Mouse (Mus musculus): ENCODE results near the gene Cbx5.
"Not testable (repeated sequence)": the region's sequence is repeated elsewhere in the genome, so short reads cannot be mapped to it uniquely, and the experiment has no call there.

The Cbx5 gene

DNA sequence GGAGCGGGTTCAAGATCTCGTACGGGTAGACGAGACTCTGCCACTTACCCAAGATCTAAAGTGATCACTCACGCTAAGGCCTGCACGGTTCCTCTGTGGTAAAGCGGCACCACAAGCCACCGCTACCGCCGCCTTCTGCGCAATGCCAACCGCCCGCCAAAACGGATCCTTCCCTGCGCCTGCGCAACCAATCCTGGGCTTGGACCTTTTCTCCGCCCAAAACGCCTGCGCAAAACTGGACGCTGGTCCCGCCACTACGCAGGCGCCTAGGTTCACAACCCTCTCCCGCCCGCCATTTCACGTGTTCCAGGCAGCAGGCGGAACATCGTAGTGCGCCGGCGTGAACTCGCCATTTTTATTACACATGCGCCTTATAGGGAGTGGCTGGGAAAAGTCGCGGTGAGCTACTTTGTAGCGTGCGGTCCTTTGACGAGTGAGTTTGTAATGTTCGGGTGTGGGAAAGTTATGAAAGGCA, at the start of gene Cbx5:
Cbx5 (minus strand) TSS at position 132 of the 475 bp plus-strand sequence.
- peak; percentile 99 for DNase-seq

DNA sequence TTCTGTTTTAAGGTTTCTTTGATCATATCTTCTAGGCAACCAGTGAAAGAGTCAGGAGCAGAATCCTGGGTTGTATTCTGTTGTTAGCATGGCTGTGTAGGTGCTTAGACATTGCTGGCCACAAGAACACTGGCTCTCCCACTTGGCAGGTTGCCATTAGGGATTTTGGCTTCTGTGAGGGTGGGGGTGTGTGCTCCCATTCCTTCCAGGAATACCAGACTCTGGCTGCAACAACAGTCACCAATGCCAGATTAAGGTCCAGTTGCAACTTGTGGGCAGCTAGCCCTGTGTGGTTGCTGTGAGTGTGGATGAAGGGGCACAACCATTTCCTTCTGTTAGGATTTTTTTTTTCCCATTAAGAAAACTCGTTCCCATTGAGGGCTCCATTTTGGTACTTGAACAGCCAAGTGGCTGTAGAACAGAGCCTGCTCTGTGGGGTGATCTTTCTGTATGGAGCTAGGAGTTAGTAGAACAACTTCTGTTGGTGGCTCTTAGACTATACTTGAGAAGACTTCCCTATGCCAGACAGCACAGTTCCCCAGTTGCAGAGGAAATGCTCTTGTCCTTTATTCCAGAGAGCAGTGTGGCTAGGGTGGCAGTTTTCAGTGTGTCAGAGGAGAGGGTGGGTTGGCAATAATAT, 46.3 kb upstream of the Cbx5 start:
- peak; percentile 53 for DNase-seq

DNA sequence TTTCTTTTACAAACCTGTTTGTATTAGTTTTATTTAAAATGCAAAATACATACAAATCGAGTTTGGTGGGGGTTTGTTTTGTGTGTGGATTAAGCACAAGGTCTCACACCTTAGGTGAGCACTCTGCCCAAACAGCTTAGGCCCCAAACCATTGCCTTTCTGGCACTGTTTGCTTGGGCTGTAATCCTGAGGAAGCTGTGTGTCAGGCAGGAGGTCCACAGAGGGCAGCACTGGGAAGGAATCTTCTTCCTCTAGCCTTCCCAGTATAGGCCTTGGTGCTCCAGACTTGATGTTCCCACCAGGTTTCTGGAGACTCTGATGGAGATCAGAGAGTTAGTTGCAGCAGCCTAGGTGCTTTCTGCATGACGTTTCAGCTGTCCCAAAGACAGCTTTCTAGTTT, 45.0 kb upstream of the Cbx5 start:
- DNase-seq, result no peak

DNA sequence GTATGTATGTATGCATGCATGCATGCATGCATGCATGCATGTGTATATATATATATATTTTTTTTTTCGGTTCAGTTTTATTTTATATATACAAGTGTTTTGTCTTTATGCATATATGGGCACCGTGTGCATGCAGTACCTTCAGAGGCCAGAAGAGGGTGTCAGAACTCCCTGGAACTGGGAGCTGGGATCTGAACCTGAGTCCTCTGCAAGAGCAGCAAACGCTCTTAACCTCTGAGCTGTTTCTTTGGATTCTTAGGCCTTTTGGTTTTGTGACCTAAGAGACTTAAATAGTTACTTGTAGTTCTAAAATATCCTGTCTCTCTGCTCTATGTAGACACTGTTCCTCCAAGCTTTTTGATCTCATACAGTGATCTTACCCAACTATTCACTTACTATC, 44.5 kb upstream of the Cbx5 start:
- DNase-seq, result peak; percentile 46

DNA sequence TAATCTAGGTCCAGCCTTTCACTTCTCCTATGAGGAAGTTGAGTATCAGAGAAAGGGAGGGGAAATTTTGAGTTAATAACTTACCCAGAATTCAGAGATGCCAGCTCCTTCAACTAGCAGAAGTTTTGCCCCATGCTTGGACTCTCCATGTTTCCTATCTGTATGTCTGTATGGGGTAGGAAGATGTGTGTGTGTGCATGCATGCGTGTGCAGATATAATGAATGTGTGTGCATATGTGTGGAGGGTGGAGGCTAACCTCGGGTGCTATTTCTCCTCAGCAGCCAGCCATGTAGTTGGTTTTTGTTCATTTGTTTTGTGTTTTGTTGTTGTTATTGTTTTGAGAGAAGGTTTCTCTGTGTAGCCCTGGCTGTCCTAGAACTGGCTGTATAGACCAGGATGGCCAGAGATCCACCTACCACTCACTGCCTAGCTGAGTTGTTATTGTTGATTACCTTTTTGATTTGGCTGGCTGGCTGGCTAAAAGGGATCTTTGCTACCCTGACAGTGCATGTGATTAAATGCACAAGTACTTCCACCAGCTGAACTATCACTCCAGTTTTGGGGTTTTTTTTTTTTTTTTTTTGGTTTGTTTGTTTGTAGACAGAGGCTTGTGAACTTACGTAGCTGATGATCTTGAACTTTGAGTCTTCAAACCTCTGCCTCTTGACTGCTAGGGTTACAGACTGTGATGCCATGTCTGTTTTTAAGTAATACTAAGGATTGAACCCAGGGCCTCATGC, 42.0 kb upstream of the Cbx5 start:
- DNase-seq, result no peak

DNA sequence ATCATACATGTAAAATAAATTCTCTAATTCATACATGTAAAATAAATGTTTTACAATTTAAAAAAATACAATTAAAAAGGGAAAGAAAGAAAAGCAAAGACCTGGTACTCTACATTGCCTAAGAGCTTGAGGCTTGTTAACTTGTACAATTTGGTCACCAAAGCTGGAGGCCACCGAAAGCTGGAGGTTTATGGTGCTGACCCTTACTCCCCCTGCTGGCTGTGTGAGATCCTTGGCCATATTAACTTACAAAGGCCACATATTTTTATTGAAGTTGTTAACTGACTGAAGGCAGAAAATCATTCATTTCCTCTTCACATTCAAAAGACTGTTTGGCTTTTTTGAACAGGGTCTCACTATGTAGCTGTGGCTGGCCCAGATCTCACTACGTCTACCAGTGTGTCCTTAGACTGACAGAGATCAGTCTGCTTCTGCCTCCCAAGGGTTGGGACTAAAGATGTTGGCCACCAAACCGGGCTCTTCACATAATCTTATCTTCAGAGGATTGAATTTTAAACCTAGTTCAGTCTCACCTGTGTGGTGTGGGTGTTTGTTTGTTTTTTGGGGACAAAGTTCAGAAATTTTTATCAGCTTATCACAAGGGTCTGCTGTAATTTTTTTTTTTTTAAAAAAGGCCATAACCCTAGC, 41.3 kb upstream of the Cbx5 start:
- DNase-seq, result no peak

DNA sequence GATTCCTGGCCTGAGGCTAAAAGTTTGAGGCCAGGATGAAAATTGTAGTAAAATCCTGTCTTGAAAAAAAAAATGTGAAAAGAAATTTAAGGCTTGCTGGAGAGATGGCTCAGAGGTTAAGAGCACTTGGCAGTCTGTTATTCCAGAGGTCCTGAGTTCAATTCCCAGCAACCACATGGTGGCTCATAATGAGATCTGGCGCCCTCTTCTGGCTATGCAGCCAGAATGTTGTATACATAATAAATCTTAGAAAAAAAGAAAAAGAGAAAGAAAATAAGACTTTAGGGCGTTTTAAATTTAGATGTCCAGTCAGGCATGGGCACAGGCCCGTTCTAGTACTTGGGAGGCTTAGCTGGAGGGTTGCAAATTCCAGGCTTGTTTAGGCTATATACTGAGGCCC, 40.1 kb upstream of the Cbx5 start:
- no peak for DNase-seq

DNA sequence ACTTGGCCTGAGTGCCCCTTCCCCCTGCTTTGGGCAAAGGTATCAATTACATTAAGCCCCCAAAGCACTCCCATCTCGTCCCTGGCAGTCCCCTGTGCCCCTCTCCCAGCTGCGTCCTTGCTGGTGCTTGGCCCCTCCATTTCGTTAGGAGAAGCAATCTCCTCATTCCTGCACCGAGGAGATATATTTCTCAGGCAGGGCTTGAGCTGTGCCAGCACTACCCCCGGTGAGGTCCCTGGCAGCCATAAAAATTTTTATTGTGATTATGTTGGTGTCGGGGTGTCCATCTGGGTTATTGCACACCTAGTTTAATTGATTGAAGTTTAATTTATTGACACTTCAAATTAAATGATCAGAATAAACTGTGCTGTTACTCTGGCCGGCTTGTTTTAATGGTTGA, 38.3 kb upstream of the Cbx5 start:
- no peak for DNase-seq

DNA sequence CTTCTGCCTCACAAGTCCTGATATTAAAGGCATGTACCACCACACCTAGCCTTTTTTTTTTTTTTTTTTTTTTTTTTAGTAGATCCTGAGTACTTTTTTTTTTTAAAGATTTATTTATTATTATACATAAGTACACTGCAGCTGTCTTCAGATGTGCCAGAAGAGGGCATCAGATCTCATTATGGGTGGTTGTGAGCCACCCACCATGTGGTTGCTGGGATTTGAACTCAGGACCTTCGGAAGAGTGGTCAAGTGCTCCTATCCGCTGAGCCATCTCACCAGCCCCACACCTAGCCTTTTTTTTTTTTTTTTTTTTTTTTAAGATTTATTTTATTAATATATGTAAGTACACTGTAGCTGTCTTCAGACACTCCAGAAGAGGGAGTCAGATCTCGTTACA, 36.3 kb upstream of the Cbx5 start:
- DNase-seq, result not testable (repeated sequence)

DNA sequence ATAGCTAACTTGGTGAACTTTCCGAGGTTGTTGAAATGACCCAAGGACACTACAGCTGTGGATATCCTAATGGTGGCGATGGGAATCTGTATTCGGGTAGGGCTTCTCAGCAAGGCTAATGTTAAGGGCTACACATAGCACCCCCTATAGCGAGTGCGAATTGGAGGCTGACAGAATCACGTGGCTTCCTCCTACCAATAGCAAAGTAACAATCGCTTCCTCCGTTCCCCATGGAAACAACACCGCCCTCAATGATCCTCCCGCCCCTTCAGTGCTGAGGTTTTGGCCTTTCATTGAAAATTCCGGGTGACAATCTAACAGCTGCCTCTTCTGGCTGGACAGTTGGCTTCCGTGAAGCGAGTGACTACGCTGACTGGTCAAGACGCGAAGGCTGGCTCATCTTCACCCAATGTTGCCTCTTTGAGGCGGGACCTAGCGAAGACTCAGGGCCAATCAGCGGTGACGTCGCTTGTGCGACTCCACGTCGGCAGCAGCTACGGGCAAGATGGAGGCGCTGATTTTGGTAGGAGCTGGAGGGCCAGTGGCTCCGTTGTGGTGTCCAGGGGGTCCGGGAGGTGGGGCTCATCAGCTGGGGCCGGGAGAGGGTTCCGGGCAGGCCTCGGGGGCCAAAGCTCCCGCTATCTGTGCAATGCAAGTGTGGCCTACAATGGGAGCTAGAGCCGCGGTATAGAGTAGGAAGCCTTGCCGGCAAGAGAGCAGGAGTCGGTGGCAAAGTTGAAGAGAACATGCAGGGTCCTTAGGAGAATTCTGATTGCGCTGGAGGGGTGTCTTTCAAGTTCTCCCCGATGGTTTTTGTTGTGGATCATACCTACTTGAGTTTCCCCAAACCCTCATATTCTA, 33.0 kb upstream of the Cbx5 start, which contains the start of gene Copz1:
Copz1 (plus strand) TSS at position 296 of the 861 bp plus-strand sequence.
- peak; percentile 99 for DNase-seq

DNA sequence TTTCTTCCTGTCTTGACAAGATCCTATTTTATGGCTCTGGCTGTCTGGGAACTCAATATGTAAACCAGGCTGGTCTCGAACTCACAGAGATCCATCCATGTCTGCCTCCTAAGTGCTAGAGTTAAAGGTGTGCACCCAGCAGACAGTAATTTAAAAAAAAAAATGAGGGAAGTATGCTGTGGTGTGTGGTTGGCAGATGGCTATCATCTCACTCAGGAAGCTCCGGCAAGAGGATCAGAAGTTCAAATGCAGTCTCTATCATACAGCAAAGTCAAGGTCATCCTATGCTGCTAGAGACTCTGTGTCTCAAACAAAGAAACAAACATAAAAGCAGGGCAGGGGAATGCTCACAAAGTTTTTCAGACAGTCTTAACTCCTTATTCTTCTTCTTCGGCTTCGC, 29.3 kb upstream of the Cbx5 start:
- no peak for DNase-seq

DNA sequence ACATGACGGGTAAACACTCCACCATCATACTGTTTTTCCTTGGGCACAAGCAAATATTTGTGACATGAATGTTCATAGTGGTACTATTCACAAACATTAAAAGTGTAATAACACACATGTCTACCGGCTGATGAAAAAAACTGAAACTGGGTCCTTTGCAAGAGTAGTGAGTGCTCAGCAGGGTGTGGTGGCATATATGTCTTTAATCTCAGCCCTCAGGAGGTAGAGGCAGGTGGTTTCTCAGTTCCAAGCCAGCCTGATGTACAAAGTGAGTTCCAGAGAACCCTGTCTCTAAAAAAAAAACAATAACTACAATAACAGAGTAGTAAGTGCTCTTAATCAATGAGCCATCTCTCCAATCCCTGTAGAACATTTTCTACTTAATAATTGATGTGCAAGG, 25.2 kb upstream of the Cbx5 start:
- no peak for DNase-seq

DNA sequence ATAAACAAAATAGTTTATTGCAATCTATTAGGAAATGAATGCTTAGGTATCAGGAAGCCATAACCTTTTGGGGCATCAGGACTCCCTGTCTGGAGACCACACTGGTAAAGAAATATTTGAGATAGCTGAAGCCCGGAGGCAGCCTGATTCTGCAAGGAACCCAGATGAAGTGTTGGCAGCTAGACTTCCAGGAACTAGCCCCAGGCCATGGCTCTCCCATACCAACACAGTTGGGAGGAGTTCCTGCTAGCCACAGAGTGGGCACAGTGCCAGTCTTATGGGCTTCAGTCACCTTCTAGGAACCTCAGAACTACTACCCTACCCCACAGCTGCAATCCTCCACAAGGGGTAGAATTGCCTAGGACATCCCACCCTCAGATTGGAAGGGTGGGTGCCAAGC, 20.4 kb upstream of the Cbx5 start:
- no peak for DNase-seq

DNA sequence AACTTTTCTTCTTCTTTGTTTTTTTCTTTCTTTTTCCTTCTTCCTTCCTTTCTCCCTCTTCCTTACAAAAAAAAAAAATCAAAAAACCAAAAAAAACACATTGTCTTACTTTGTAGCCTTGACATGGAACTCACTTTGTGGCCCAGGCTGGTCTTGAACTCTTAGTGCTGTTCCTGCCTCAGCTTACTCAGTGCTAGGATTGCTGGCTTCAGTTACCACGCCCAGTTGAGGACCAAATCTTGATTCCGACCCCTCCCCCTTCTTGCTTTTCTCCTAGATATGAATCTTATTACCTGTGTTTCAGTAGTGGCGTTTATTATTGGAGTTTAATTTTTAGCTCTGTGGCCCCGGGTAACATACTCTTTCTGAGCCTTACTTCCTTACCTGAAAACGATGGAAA, 19.5 kb upstream of the Cbx5 start:
- DNase-seq, result no peak

DNA sequence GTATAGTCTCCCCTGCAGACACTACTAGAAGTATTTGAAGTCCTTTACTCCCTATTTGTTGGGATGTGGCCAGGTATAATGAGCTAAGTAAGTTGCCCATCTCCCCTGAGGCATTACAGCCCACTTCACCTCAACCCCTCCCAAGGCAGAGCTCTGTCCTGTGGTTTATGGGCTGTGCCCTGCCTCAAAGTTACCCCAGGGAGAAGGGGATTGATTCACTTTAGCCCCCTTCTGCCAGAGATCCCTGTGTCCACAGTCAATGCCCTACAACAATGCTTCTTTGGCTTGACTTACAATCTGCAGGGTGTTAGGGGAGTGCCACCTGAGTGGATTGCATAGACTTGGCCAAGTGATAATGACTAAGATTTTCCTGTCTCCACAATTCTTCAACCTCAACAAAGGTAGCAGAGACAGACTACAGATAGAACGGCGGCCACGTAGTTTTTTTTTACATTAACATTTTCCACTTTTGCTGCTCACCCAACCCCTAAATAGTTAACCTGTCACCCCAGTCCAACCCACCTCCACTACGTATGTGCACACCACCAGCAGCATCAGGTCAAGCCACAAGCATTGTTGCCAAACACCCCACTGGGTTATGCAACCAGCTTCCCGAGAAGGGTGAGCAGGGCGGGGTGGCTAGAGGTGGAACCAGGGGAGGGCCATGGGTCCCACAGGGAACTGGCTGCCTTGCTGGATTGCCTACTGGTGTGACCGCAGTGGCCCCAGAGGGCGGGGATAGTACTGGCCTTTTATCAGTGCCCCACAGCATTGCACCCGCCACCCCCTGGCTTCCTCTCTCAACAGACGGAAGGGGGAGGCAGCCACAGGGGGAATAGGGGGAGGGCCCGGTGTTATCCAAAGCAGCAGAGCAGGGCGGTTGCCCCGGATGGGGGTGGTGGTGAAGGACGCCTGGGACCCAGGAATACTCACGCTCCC, 18.4 kb upstream of the Cbx5 start, which contains the start of gene Nfe2:
Nfe2 (minus strand) TSS at position 614 of the 939 bp plus-strand sequence.
- DNase-seq, result no peak

DNA sequence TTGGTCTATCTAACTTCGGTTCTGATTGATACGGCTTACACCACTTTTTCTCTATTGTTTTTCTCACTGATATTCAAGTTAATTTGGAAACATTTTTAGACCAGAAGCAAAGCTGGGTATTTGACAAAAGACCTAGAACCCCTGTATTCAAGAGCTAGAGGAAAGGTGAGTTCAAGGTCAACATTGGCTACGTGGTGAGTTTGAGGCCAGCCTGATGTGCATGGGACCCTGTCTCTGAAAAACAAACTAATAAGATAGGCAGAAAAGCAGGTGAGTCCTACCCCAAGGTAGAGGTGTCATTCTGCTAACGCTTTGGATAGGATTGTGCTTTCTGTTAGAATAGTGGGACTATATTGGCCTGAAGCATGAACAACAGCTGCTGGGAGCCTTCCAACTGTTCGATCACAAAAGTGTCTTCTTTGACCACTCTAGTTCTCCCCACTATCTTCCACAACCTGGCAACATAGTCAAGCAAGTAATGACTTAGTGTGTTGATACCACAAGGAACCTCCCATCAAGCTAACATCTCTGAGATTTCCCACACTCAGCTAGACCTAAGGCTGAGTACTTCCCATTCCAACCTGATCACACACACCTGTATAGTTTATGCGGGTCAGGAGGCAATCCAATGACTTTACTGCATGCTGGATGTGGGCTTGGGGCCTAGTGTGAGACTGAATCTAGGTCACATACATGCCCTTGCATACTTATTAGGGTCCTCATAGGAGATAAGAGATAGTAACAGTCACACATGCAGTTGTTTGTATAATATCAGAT, 16.8 kb upstream of the Cbx5 start:
- no peak for DNase-seq

DNA sequence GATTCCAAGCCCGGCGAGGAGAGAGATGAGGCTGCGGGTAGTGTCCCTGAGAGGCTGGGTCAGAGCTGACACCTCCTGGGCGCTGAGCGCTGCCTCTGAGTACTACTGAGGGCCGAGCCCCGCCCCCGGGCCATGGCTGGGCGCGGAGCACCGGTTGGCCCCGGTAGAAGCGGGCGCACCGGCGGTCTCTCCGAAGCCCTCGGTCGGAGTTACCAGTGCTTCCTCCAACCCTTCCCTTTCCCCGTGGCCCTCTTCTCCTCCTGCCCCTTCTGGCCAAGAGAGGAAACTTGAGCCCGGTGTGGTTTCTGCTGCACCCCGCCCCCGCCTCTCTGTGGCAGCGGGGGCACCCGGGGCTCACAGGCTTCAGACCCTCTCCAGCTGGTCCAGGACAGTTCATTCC, 15.6 kb upstream of the Cbx5 start:
- DNase-seq, result no peak

DNA sequence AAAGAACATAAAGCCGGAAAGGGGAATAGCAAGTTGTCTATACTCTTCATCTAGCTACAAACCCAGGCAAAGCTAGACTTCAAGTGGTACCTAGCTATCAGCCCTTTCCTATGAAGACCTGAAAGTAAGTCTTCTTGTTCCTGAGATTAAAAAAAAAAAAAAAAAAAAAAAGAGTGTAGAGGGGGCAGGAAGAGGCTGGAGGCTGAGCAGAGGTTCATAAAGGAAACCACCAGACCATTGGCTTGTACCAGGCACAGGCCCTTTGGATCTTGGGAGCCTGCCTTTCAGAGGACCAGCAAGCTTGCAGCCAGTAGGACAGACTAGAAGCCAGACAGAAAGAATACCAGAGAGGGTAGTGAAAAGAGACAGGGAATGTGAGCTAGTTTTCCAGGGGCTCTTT, 13.7 kb upstream of the Cbx5 start:
- no peak for DNase-seq

DNA sequence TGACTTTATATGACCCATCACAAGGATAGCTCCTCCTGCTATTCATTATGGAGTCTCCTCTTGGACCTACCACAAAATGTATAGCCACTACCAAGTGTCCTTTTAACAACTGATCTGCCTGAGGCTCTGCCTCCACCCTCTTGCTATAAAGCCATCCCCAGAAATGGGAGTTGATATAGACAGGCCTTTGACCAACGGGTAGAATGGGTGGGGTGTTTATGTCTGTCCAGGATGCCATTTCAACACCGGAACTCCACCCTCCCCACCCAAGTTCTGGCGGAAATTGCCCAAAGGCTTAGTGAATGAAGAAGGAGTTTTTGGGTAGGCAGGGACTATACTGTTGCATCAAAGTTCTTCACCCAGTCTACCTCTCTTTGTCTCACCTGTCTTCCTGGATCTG, 13.0 kb upstream of the Cbx5 start:
- DNase-seq, result no peak

DNA sequence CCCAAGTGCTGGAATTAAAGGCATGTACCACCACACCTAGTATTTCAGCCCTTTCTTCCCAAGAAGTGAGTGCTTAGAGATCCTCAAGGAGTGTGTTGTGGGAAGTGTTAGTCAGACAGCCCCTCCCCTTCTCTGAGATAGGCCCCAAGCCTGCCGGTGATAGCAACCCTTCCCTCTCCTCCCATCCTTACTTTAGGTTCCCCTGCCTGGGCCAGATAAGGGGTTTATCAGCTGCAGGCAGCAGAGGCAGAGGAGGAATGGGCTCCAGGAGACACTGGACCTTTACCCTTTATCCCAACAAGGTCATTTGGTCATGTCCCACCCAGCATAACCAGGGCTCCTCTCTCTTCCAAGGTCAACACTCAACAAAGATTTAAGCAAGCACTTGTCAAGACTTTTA, 12.0 kb upstream of the Cbx5 start:
- no peak for DNase-seq

DNA sequence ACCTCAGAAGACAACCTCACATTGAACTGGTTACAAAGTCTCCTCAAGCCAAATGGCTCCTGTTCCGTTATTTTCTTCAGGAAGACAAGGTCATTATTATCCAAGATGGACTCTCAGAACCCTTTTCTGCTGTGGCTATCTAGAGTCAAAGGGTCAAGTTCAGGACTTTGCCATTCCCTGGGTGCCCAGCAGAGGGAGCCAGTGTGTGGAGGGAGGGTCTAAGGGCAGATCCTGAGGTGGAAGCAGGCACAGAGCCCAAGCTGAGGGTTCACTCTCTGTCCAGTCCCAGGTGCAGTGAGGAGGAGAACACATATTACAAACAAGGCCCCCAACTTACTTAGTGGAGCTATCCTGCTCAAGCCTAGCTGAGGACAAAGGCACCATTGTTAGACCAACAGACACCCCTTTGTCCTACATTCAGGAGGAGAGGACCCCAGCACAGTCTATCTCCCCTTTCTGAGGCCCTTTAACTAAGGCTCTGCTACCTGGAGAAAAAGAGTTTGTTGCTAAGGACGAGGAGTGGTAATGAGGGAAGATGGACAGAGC, 10.7 kb upstream of the Cbx5 start:
- DNase-seq, result peak; percentile 44

All from cerebellum, adult 9-10 months (tissue).